Mouse (Mus musculus) splenic B cell, adult 2 months (primary cell): ENCODE measurements around the gene Nr3c2.

Experiments used
- DNase-seq: peaks from one replicate; pipeline ENCODE4 v3.0.0-alpha.2; 2011; ENCODE audit warnings: low read depth, low spot score
- H3K27me3 ChIP-seq: 2 replicates; pipeline ENCODE4 v1.6.1; 2012; ENCODE audit warnings: mild to moderate bottlenecking, low read length, moderate library complexity, mixed read lengths; ENCODE audit not compliant: control insufficient read depth, poor library complexity, insufficient read depth, severe bottlenecking
- H3K36me3 ChIP-seq: 2 replicates; pipeline ENCODE4 v1.6.1; 2012; ENCODE audit warnings: mild to moderate bottlenecking, low read length, moderate library complexity, mixed read lengths; ENCODE audit not compliant: control insufficient read depth, poor library complexity, insufficient read depth, severe bottlenecking

Nr3c2 gene

DNA sequence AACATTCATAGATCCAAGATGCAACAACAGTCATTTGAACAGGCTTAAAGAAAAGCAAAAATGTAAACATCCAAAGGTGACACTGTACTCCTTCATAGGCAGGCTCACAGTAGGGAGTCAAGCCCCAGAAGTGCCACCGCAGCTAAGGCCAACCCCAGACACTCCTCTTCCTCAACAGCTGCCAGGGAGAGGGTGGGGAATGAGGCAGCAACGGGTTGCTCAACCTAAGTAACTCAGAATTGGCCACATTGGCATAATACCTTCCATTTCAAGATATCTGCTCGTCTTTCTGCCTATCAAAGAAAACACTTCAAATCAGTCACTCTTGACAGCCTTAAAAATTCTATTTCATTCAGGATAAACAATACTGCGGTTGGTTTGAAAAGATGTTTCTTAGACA lies 392.9 kb downstream of the Nr3c2 start:
- no peak for DNase-seq
- no peaks in the 10 kb centered on the region for H3K27me3 ChIP-seq

GRCm38 (mm10) chr8:77292649-77293048 lies 393.4 kb downstream of the Nr3c2 start:
- Histone ChIP-seq H3K27me3 (no peaks in the 10 kb centered on the region), H3K36me3 (no peaks in the 10 kb centered on the region)
- DNase-seq, result no peak

More for the DNA sequence above, 392.9 kb downstream of the Nr3c2 start:
- H3K36me3 ChIP-seq, result no peaks in the 10 kb centered on the region

GRCm38 (mm10) chr8:77294599-77294998 lies 395.4 kb downstream of the Nr3c2 start:
- no peak for DNase-seq
- Histone ChIP-seq H3K27me3 (no peaks in the 10 kb centered on the region), H3K36me3 (no peaks in the 10 kb centered on the region)
